Mouse (Mus musculus) ES-Bruce4 (cell line): Measurements from ENCODE around the gene Hyal1.

Experiments used
- EP300 ChIP-seq: IDR thresholded peaks from 2 replicates; pipeline ENCODE4 v1.6.1; 2011; ENCODE audit warnings: low read depth, low read length; ENCODE audit not compliant: insufficient read depth
- POLR2A ChIP-seq: IDR thresholded peaks from one replicate; pipeline ENCODE4 v1.8.1; 2011; ENCODE audit warnings: low read length; ENCODE audit not compliant: insufficient read depth

GRCm38 (mm10) chr9:107586504-107586903 is 9.8 kb downstream of the Hyal1 start:
- TF ChIP-seq POLR2A (no peak), EP300 (no peak)
